Mouse (Mus musculus) adrenal gland (tissue): ENCODE data around the gene Retsat.

Experiments used
- intact Hi-C: fragments of 180-260 bp; cut with DNase I; formaldehyde crosslinking; loops from one replicate; pipeline ENCODE4 v1.15.1; 2025

Gene Retsat

DNA sequence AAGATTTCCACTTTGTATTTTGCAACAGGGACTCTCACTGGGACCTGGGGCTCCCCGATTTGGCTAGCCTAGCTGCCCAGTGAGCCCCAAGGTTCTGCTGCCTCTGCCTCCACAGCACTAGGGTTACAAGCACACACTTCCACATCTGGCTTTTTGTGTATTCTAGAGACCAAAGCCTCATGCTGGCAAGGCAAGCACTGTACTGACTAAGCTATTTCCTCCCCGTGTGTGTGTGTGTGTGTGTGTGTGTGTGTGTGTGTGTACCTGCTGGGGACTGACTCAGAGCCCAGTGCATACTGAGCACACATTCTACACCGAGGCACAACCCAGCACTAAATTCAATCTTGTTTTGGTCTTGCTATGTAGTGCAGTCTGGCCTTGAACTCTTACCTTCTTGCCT, 11.6 kb upstream of the Retsat start:
- intact Hi-C loops, result no loop called here

DNA sequence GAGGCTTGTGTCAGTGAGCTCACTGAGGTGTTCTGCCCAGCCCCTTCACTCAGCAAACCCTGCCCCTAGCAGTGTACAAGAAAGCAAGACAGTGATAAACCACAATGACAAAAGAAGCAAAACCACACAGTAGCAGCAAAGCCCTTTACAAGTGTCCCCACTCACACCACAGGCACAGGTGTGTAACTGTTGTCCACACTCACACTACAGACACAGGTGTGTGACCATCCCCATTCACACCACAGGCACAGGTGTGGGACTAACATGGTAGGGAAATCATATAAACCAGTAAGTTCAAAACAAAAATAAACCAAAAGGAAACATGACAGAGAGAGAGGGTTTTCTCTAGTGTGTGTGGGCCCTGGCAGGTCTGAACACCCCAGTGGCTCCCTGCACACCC, 10.0 kb upstream of the Retsat start:
- intact Hi-C loops, result no loop called here

DNA sequence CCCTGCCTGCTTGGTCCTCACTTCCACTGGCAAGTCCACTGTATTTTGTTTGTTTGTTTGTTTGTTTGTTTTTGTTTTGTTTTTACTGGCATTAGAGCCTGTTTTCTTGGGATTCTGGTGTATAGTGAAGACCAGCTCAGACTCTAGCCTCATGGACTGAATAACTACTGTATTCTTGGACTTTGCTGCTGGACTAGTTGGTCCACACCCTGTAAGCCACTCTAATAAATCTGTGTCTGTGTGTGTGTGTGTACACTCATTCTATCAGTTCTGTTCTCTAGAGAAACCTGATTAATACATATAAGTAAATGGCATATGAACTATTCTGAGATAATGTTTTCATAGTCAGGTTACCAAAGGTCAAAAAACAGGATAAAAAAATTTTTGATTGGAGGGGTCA, 8.2 kb upstream of the Retsat start:
- intact Hi-C loops, result no loop called here

DNA sequence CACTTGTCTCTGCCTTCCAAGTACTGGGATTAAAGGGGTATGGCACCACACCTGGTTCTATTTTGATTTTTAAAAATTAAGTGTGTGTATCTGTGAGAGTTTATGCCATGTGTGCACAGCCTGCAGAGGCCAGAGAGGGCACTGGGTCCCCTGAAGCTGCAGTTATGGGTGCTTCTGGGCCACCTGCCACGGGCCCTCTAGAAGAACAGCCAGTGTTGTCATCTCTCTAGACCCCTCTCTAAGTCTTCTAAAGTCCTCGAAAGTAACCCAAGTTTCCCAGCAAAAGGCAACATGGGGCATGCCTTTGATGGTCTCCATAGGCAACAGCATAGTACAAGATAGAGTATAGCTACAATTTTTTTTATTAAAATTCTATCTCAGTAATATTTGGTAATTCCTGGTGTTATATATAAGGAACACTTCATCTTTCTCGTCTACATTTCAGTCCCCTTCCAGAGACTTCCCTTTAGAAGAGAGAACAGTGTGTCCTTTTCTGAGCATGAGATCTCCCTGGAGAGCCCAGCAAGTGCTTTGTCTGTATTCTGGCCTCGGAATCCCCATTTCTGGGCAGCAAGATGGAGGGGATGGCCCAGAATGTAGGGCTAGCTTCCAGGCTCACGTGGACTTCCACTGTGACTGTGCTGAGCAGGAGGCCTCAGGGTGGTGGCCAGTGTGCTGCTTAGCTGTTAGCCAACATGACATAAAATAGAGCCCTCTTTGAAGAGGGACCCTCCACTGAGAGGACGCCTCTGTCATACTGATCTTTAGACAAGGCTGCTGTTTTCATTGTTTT, 5.1 kb upstream of the Retsat start:
- intact Hi-C loops, result no loop called here

DNA sequence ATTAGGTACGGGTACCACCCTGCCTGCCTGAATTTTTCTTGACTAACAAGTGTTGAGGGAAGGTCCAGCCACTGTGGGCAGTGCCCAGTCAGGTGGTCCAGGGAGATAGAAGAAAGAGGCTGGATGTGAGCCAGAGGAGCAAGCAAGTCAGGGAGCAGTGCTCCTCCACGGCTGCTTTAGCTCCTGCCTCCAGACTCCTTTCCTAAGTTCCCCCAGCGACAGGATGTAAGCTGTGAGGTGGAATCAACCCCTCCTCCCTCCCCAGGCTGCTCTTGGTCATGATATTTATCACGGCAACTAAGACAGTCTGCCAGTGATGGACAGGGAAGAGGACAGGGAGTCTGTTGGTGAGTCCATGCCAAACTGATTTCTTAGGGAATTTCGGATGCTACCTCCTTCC, 4.4 kb upstream of the Retsat start:
- intact Hi-C loops, result no loop called here

DNA sequence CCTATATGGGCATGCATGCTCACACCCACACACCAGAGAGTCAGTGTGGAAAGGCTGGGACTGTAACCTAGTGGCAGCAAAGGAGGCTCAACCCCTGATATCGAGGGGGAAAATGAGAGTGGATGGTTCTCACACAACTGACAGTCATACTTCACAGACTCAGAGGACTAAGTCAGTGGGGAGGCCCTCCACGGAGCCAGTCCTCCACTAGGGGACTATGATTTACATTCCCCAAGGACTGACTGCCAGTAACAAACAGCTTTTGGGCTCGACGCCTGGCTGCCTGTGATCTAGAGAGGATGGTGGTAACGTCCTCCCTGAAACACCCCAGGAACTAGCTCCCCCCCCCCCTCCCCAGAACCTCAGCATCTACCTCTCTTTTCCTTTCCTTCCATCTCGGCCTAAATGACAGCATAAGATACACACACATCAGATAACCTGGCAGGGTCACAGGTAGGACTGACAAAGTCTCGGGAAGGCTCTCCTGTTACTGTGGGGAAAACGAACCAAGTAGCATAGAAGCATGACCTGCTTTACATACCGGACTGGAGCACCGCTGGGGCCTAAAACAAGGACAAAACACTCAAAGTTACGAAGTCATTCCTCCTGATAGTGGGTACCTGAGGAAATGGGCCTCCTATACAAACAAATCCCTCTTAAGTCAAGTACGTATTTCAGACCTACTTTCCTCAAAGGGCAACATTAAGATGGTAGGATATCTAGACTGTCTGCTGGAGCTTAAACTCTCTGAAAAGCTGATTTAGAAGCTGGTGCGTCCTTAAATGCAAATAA, 996 bp upstream of the Retsat start:
- intact Hi-C loops, result no loop called here

DNA sequence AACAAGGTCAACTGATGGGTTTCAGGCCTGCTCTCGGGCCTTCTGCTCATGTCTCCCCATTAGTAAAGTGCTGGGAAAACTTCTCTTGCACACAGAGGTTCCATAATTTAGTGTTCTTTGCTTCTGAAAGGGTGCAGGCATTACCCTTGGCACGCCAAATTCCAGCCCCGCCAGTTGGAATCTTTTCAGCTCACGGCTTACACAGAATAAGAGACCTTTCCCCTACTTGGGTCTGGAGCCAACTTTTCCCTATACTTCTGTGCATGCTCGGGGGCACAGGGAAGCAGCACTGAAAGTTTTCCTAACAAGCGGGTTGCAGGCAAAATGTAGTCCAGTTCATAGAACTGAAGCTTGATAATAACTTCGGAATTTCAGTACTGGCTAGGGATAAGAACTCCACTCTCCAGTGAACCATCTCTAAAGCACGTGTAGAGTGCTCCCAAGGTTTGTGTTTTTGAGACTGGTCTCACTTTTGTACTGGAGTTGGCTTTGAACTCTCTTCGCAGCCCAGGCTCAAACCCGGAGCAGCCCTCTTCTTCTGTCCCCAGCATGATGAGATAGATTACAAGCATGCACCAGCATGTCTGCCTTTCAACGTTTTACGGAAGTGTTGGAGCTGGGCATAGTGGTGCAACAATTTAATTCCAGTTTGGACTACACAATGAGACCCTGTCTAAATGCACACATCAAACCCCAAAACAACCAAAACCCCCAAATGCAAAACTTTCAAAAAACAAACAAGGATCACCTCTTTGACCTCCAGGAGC, 699 bp downstream of the Retsat start:
- intact Hi-C loops, result no loop called here

DNA sequence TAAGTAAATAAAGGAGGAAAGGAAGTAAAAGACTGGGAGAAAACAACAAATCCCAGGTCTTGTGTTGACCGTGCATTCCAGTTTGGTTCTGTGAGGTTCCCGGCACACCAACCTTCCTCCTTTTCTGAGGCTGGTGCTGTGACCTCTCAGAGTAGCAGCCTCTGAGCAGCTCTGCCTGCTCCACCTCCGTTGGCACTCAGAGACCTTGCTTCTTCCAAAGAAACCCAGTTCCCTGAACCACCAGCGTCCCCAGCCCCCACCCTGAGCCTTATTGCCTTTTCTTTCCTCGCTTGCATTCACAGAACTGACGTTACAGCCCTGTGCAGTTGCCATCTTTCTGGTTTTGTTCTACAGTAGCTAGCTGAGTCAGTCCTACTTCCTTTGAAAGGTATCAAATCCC, 1.9 kb downstream of the Retsat start:
- intact Hi-C loops, result no loop called here

DNA sequence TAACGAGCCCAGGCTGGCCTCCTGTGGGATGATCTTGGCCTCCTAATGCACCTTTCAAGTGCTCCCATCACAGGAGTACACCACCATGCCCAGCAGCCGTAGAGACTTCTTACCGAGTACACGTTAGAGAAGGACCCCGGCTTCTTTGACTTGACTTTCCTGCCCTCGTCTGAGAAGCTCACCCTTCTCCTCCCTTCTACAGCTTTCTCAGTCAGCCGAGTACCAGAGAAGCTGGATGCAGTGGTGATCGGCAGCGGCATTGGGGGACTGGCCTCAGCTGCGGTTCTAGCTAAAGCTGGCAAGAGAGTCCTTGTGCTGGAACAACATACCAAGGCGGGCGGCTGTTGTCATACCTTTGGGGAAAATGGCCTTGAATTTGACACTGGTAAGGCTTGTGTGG, 2.5 kb downstream of the Retsat start:
- intact Hi-C loops, result no loop called here

DNA sequence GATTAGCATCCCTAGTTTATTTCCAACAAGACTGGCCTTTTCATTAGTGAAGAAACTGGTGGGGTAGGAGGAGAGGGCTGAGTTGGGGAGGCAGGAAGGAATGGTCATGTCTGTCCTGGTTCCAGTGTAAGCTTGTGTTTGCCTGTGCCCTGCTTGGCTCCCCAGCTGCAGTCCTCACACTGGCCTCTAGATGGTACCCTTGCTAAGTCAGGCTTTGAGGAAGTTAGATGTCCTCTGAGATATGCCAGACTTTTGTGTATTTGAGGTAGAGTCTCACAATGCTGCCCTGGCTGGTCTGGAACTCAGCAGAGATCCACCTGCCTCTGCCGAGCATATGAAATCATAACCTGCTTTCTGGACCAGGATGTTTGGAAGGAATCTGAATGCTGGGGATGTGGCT, 3.5 kb downstream of the Retsat start:
- intact Hi-C loops, result no loop called here

DNA sequence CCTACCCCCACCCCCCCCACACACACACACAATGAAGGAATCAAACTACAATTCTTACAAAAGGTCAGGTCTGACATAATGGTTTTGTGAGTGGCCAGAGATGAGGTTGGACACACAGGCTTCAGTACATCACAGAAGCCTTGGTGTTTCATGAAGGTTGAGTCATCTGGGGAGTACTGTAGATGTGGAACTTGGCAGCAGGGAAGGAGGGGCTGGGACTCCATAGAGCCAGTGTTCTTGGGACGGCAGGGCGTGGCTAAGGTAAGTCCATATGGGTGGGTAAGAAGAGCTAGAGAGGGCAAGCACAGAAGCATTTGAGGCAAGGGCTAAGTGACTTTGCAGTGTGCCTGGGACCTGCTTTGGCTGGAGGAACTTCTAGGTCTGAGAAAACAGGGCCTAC, 5.8 kb downstream of the Retsat start:
- intact Hi-C loops, result no loop called here

DNA sequence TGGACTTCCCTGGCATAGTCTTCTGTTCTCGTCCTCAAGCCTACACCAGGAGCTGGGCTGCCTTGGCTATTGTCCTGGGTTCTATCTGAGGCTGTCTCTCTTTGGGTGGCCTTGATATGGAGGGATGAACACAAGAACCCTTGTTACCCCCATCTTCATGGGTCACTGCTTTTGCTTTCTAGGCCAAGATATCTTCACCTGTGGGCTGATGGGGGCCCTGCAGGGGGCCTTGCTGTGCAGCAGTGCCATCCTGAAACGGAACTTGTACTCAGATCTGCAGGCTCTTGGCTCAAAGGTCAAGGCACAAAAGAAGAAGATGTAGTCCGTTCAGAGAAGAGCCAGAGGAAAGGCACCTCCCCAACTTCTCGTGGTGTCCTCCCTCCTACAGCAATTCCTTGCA, 8.8 kb downstream of the Retsat start:
- intact Hi-C loops, result no loop called here

DNA sequence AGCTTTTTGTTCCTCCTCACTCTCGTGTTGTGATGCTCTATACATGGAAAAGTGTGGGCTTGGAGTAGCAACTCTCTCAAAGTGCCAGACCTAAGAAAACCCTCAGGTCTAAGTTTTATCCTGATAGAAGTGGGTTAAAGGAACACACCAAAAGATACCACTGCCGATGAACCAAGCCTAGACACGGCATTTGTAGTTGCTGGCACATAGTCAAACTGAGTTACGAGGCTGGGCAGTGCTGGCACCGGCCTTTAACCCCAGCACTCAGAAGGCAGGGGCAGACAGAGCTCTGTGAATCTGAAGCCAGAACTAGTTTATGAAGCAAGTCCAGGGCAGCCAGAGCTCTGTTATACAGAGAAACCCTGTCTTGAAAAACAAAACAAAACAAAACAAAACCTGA, 9.4 kb downstream of the Retsat start:
- intact Hi-C loops, result no loop called here

DNA sequence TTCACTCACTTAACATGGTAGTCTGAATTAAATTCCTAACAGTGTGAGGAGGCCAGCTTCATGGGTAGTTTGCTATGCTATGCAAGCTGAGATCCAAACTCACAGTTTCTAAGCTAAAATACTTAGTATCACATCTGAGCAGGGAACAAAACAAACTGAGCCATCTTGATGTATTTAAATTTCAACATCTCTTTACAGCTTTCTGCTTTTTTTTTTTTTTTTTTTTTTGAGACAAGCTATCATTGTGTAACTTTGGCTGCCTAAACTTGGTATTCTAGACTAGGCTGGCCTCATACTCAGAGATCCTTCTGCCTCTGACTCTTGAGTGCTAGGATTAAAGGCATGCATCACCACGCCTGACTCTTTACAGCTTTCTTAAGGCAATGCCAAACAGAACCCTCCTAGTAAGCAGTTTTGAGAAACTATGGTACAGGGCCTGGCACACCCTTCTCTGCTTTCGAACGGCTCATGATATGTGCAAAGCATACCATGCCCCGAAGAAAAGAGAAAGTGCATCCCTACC, 10.4 kb downstream of the Retsat start:
- intact Hi-C loops, result no loop called here

DNA sequence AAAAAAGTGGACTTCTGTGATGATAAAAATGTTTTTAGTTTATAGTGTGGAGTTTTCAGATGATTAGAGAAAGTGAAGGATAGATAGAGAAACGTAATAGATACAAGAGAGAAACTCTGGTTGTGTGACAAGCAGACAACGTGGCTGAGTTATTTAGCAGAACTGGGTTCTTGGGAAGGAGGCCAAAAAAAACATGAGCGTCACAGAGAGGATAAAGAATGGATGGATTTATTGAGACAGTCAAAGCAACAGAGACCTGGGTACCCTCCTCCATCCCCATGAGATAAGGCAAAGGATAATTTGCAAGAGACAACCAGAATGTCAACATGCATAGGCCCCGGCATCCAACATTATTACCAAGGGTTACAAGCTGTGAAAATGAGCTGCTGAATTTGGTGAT, 12.0 kb downstream of the Retsat start:
- intact Hi-C loops, result no loop called here

DNA sequence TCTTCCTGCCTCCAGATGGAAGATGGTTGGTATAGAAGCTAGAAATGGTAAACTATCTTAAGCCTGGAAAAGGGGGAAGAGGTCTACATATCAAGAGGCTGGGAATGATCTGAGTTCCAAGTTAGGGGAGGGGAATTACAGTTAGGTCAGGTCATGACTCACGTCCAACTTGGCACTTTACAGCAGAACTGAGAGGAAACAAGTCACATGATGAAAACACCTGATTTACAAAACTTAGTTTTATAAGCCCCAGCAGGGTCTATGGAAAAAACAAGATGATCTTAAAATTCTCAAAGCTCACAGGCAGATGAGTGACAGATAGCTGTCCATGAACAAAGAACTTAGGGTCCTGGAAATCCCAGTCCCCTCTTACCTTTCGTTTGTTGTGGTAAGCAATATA, 16.9 kb downstream of the Retsat start:
- intact Hi-C loops, result no loop called here

DNA sequence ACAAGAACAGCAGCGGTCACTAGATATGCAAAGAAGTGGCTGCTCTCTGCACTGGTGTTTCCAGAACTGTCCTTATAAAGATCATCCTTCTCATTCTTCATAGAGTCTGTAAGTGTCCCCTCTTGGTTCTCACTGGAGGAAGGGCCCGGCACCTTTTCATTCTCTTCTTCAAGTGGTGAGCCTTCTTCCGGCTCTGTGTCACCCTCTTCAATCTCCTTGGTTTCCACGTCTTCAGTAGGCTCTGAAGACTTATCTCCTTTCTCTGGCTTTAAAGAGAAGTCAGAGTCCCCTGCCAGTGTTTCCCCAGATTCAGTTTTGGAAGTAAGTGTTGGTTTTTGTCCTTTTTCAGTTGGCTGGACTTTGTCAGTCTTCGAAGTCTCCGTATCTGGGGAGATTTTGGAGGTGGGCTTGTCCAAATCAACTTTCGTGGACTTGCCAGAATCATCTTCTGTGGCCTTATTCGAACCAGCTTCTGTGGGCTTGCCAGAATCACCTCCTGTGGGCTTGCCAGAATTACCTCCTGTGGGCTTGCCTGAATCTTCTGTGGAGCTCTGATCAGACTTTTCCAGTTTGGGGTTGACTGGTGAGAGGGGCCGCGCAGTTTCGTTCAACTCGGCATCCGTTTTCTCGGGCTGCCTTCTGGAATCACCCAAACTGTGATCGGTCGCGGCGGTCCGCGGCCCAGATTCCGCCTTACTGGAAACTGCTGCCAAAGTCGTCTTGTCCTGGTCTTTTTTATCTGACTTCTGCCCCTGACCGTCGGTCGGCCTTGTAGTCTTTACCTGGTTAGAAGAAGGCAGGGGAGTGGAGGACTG, 17.5 kb downstream of the Retsat start:
- intact Hi-C loops, result no loop called here

DNA sequence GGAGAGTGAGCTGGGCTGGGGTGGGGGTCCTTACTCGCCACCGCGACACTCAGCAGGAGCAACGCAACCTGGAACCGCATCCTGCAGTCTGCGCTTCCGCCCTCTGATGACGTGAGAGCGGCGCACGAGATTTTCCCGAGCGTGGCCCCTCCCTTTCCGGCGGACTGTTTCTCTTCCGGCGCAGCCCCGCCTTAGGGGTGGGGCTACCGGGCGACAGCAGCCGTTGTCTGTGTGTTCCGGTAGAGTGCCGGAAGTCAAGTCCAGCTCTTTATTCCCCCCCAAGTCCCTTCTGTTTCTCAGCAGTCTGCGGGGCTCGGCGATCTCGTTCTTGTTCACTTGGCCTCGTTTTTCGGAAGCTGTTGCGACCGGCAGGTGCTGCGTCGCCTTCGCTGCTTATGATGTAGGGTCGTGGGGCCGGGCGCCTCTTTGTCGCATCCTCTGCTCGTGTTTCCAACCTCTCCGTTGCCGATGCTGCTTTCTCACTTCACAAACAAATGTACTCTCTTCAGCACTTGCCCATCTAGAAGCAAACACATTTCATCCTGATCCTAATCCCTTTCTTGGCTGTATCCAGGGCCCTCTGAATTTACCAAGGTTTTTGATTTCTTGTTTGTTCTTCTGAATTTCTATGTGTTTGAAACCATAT, 18.5 kb downstream of the Retsat start, which contains the start of gene Tgoln1:
Gene Tgoln1 (minus strand): TSS at position 358 of the 646 bp plus-strand sequence.
- intact Hi-C loops, result no loop called here

DNA sequence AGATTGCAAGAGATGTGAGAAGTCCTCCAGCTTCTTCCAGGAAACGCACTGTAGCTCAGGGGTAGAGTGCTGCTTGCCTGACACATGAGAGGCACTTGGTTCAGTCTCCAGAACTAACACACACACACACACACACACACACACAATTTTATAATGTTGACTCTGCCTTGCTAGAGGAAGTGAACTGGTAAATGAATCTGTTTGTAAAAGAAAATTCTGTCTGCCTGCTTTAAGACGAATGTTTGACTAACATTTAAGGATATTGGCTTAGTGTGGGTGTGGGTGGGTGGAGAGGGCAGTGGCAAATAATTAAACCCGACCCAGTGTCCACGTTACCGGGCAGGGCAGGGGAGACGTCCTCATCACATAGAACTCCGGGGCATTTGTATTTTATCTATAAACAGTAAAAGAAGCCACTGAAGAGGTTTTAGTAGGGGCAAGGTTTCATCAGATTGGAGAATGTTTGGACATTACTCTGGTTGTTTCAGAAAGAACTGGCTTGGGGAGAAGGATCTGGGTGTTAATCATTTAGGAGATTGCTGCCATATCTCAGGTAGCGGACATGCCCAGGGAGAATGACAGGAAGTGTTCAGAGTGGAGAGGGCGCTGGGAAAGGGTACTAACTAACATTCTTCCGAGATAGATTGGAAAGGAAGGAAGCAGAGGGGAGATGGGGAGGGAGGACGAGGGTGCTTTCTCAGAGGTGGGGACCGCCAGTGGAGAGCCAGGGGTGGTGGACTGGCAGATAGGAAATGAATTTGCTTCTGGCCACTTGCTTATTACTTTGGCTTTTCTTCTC, 21.7 kb downstream of the Retsat start:
- intact Hi-C loops, result no loop called here

DNA sequence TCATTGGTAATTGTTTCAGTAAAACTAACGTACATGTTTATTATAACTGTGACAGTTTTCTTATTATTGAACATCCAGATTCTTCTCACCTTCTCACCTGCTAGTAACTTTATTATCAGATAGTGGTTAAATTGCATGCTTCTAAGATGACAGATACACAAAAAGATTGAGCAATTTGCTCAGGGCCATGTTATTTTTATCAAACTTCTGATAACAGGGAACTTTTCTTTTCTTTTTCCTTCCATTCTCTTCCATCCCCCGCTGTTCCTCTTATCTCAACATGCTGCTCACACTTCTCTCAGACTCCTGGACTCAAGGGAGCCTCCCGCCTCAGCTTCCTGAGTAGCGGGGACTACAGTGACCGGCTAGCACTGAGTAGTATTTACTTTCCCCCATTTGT, 22.6 kb downstream of the Retsat start:
- intact Hi-C loops, result no loop called here
